Mouse (Mus musculus) heart, embryonic 11.5 days (tissue): ENCODE measurements around the gene Lrfn5. TPM values are rescaled to one million over a fixed set of nuclear protein-coding genes. Genes with fewer than 3 reads are reported as not detected.

ENCODE experiments used
- ATAC-seq: fragments of 200-750 bp; cut with Nextera tagmentation; replicated peaks from 2 replicates; pipeline ENCODE4 v1.8.0; 2017; ENCODE audit warnings: moderate library complexity; ENCODE audit not compliant: insufficient number of reproducible peaks, low FRiP score, low TSS enrichment
- H3K27ac ChIP-seq: fragments of 300-500 bp; sonication (generic); 2 replicates; pipeline ENCODE4 v1.5.1; 2014; ENCODE audit warnings: mild to moderate bottlenecking, low read depth, low read length
- H3K27me3 ChIP-seq: fragments of 300-500 bp; sonication (generic); 2 replicates; pipeline ENCODE4 v1.6.1; 2014; ENCODE audit warnings: mild to moderate bottlenecking, low read length, mixed read lengths; ENCODE audit not compliant: control insufficient read depth, insufficient read depth
- H3K36me3 ChIP-seq: fragments of 300-500 bp; sonication (generic); 2 replicates; pipeline ENCODE4 v1.6.1; 2014; ENCODE audit warnings: mild to moderate bottlenecking, low read length, moderate library complexity, mixed read lengths; ENCODE audit not compliant: control insufficient read depth, insufficient read depth
- H3K4me1 ChIP-seq: fragments of 300-500 bp; sonication (generic); 2 replicates; pipeline ENCODE4 v1.6.1; 2014; ENCODE audit warnings: low read length; ENCODE audit not compliant: control insufficient read depth, insufficient read depth
- H3K4me2 ChIP-seq: fragments of 300-500 bp; sonication (generic); 2 replicates; pipeline ENCODE4 v1.6.1; 2014; ENCODE audit warnings: mild to moderate bottlenecking, moderate library complexity
- H3K4me3 ChIP-seq: fragments of 300-500 bp; sonication (generic); 2 replicates; pipeline ENCODE4 v1.5.1; 2014; ENCODE audit warnings: low read depth, low read length
- H3K9ac ChIP-seq: fragments of 300-500 bp; sonication (generic); 2 replicates; pipeline ENCODE4 v1.6.1; 2014; ENCODE audit warnings: mild to moderate bottlenecking, low read depth, low read length, moderate library complexity
- H3K9me3 ChIP-seq: fragments of 300-500 bp; sonication (generic); replicated peaks from 2 replicates; pipeline ENCODE4 v1.6.1; 2016; ENCODE audit warnings: low read length; ENCODE audit not compliant: control insufficient read depth
- WGBS: fragments of 180-500 bp; shearing (Covaris S2); extraction: QIAGEN DNeasy Blood & Tissue Kit; methylation state at CpG from one replicate; pipeline ENCODE4 v1.1.7; 2014; ENCODE audit not compliant: insufficient replicate concordance; 5-methylcytosine and 5-hydroxymethylcytosine counted together
- polyA plus RNA-seq: library from polyadenylated mRNA; unstranded; fragments of >200 nt; fragmentation: Nextera tagmentation; extraction: Ambion mirVana; gene quantifications from 2 replicates; pipeline ENCODE4 v1.2.1, GENCODE M21; 2014

Lrfn5 gene
- polyA plus RNA-seq, 1 experiment from 2014 or later: 0.30 TPM

DNA sequence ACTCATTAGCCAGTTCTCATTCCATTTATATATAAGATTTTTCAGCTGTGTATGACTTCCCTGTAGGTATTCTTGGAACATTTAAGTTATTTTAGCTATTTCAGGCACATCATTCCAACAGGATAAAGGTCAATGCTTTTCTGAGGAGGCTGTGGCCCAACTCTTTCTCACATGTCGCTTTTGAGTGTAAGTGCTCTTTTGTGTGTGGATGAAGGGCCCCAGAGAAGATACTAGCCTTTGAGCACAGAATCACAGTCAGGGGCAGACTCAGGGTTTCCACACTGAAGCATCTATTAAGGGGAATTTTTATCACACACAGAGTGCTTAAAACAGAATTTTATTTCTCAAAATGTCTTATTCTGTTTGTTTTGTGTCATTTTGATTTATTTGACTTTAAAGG is 331.2 kb downstream of the Lrfn5 start:
- Histone ChIP-seq H3K9ac (no peak overlapping the region), H3K36me3 (no peaks in the 10 kb centered on the region), H3K4me3 (no peak overlapping the region), H3K4me1 (no peaks in the 10 kb centered on the region), H3K9me3 (no peaks in the 10 kb centered on the region), H3K27me3 (no peaks in the 10 kb centered on the region), H3K4me2 (no peak overlapping the region), H3K27ac (no peak overlapping the region)
- 56% methylated on average over 1 of the region's 1 CpGs for WGBS
- no peak for ATAC-seq
